Mouse (Mus musculus) inflammation-experienced regulatory T-cells, adult 6 months (primary cell): ENCODE measurements around the gene Slc25a13. TPM values are rescaled to one million over a fixed set of nuclear protein-coding genes. Genes with fewer than 3 reads are reported as not detected.

Source experiments
- ATAC-seq: one replicate; pipeline ENCODE4 v1.8.0; 2017
- polyA plus RNA-seq, 3 experiments: library from polyadenylated mRNA; unstranded; fragments of 100-300 nt; shearing (Covaris generic); gene quantifications; one replicate each; pipeline ENCODE4 v1.2.1; 2017

Slc25a13 gene
- polyA plus RNA-seq, 3 experiments from 2014 or later = 6.6 to 13.3 (median 8.5) TPM

- no peak for ATAC-seq
Measured at GRCm38 (mm10) chr6:6112767-6113528, 104.0 kb downstream of the Slc25a13 start.

- ATAC-seq = no peak
Measured at GRCm38 (mm10) chr6:6107419-6107966, 109.5 kb downstream of the Slc25a13 start.

GRCm38 (mm10) chr6:6105586-6105985, 111.4 kb downstream of the Slc25a13 start:
- no peak for ATAC-seq

- ATAC-seq = no peak
Measured at GRCm38 (mm10) chr6:6103469-6103868, 113.5 kb downstream of the Slc25a13 start.

- no peak for ATAC-seq
Measured at GRCm38 (mm10) chr6:6101605-6102004, 115.4 kb downstream of the Slc25a13 start.

- no peak for ATAC-seq
Measured at GRCm38 (mm10) chr6:6100892-6101480, 116.0 kb downstream of the Slc25a13 start.

- ATAC-seq = no peak
Measured at GRCm38 (mm10) chr6:6093978-6094377, 123.0 kb downstream of the Slc25a13 start.

- no peak for ATAC-seq
Measured at GRCm38 (mm10) chr6:6093522-6093921, 123.5 kb downstream of the Slc25a13 start.

- ATAC-seq = no peak
Measured at GRCm38 (mm10) chr6:6092497-6092896, 124.5 kb downstream of the Slc25a13 start.

- ATAC-seq = no peak
Measured at GRCm38 (mm10) chr6:6091016-6091415, 126.0 kb downstream of the Slc25a13 start.

- ATAC-seq = no peak
Measured at GRCm38 (mm10) chr6:6088151-6088550, 128.8 kb downstream of the Slc25a13 start.

- no peak for ATAC-seq
Measured at GRCm38 (mm10) chr6:6080484-6080883, 136.5 kb downstream of the Slc25a13 start.

GRCm38 (mm10) chr6:6077234-6077633, 139.7 kb downstream of the Slc25a13 start:
- no peak for ATAC-seq

GRCm38 (mm10) chr6:6075940-6076447, 141.0 kb downstream of the Slc25a13 start:
- ATAC-seq = no peak

- ATAC-seq = no peak
Measured at GRCm38 (mm10) chr6:6071038-6071437, 145.9 kb downstream of the Slc25a13 start.

- no peak for ATAC-seq
Measured at GRCm38 (mm10) chr6:6070015-6070414, 147.0 kb downstream of the Slc25a13 start.

- ATAC-seq = no peak
Measured at GRCm38 (mm10) chr6:6067201-6067600, 149.8 kb downstream of the Slc25a13 start.

- no peak for ATAC-seq
Measured at GRCm38 (mm10) chr6:6058548-6058947, 158.4 kb downstream of the Slc25a13 start.

- no peak for ATAC-seq
Measured at GRCm38 (mm10) chr6:6053946-6054345, 163.0 kb downstream of the Slc25a13 start.

GRCm38 (mm10) chr6:6052696-6053095, 164.3 kb downstream of the Slc25a13 start:
- no peak for ATAC-seq

GRCm38 (mm10) chr6:6046729-6047424, 170.1 kb downstream of the Slc25a13 start:
- ATAC-seq = no peak

GRCm38 (mm10) chr6:6038773-6039550, 178.0 kb downstream of the Slc25a13 start:
- no peak for ATAC-seq
